Mouse (Mus musculus) liver, adult (tissue): ENCODE data around the gene Mtch1.
A peak's percentile ranks its signal among the peaks of the same experiment; 100 is the strongest.

Experiments used
- GATA4 ChIP-seq: IDR thresholded peaks from 2 replicates; pipeline ENCODE4 v1.6.1; 2014; ENCODE audit warnings: mild to moderate bottlenecking, low read length; ENCODE audit not compliant: insufficient replicate concordance

The Mtch1 gene

GRCm38 (mm10) chr17:29347645-29348256, at the start of gene Mtch1:
TSS of gene Mtch1 (minus strand) at chr17:29347934.
- TF ChIP-seq GATA4 = peak; percentile 31; the same call in 1 of the 2 replicates

GRCm38 (mm10) chr17:29396821-29397242, 49.1 kb upstream of the Mtch1 start:
- peak; percentile 97 for TF ChIP-seq GATA4

GRCm38 (mm10) chr17:29396056-29396799, 48.5 kb upstream of the Mtch1 start:
- no peak for TF ChIP-seq GATA4

GRCm38 (mm10) chr17:29395381-29395780, 47.6 kb upstream of the Mtch1 start:
- no peak for TF ChIP-seq GATA4

- TF ChIP-seq GATA4 = no peak
These were observed 46.5 kb upstream of the Mtch1 start for GRCm38 (mm10) chr17:29394106-29394760.

- TF ChIP-seq GATA4 = no peak
These were observed 45.8 kb upstream of the Mtch1 start for GRCm38 (mm10) chr17:29393335-29394089.

GRCm38 (mm10) chr17:29391280-29391679, 43.5 kb upstream of the Mtch1 start:
- no peak for TF ChIP-seq GATA4

- TF ChIP-seq GATA4 = no peak
These were observed 41.2 kb upstream of the Mtch1 start for GRCm38 (mm10) chr17:29388978-29389377.

- no peak for TF ChIP-seq GATA4
These were observed 38.0 kb upstream of the Mtch1 start for GRCm38 (mm10) chr17:29385746-29386145.

GRCm38 (mm10) chr17:29384850-29385438, 37.2 kb upstream of the Mtch1 start:
- peak; percentile 19; the same call in 1 of the 2 replicates for TF ChIP-seq GATA4

GRCm38 (mm10) chr17:29383923-29384322, 36.2 kb upstream of the Mtch1 start:
- no peak for TF ChIP-seq GATA4

- no peak for TF ChIP-seq GATA4
These were observed 34.7 kb upstream of the Mtch1 start for GRCm38 (mm10) chr17:29382417-29382816.

- TF ChIP-seq GATA4 = no peak
These were observed 33.7 kb upstream of the Mtch1 start for GRCm38 (mm10) chr17:29381472-29381871.

- TF ChIP-seq GATA4 = no peak
These were observed 32.5 kb upstream of the Mtch1 start for GRCm38 (mm10) chr17:29380241-29380640.

GRCm38 (mm10) chr17:29378056-29378455, 30.3 kb upstream of the Mtch1 start:
- no peak for TF ChIP-seq GATA4

GRCm38 (mm10) chr17:29375871-29376270, 28.1 kb upstream of the Mtch1 start:
- no peak for TF ChIP-seq GATA4
